Mouse (Mus musculus): Measurements from ENCODE around the gene Gm4181. TPM values are rescaled to one million over a fixed set of nuclear protein-coding genes. Genes with fewer than 3 reads are reported as not detected.
"Not testable (repeated sequence)": the region's sequence is repeated elsewhere in the genome, so short reads cannot be mapped to it uniquely, and the experiment has no call there.

The Gm4181 gene
- not detected in 2 replicates for polyA plus RNA-seq (2015; fragmentation: Nextera tagmentation; extraction: Ambion mirVana)

- not testable (repeated sequence) for H3K9ac ChIP-seq; H3K9me3 ChIP-seq; H3K4me3 ChIP-seq; H3K27ac ChIP-seq (replicated peaks); H3K36me3 ChIP-seq; H3K27me3 ChIP-seq; H3K4me2 ChIP-seq; ATAC-seq (ENCODE audit: low FRiP score, low read depth); H3K4me1 ChIP-seq (replicated peaks)
- 86% methylated on average over 1 of the region's 1 CpGs for WGBS
Observed at GRCm38 (mm10) chr14:51635566-51635965, at the start of gene Gm4181. Gene Gm4181, minus strand, starts transcription at chr14:51635666.

GRCm38 (mm10) chr14:51677269-51677668 lies 41.8 kb upstream of the Gm4181 start:
- Histone ChIP-seq H3K9ac (no peak overlapping the region), H3K9me3 (no peaks in the 10 kb centered on the region), H3K27me3 (no peaks in the 10 kb centered on the region), H3K4me1 (replicated peaks) (no peaks in the 10 kb centered on the region), H3K4me3 (no peak overlapping the region), H3K27ac (replicated peaks) (no peak overlapping the region), H3K36me3 (no peaks in the 10 kb centered on the region), H3K4me2 (no peak overlapping the region)
- no peak for ATAC-seq (ENCODE audit: low FRiP score, low read depth)
- 91% methylated on average over 5 of the region's 5 CpGs for WGBS

- ATAC-seq (ENCODE audit: low FRiP score, low read depth); H3K27ac ChIP-seq (replicated peaks); H3K9ac ChIP-seq; H3K9me3 ChIP-seq; H3K4me3 ChIP-seq; H3K4me2 ChIP-seq; H3K4me1 ChIP-seq (replicated peaks); H3K36me3 ChIP-seq; H3K27me3 ChIP-seq: not testable (repeated sequence)
- WGBS: 100% methylated on average over 1 of the region's 1 CpGs
Observed at GRCm38 (mm10) chr14:51632426-51632825, 3.0 kb downstream of the Gm4181 start.

GRCm38 (mm10) chr14:51611210-51611609 lies 24.3 kb downstream of the Gm4181 start, which contains the start of gene Gm17078:
Gene Gm17078, minus strand, starts transcription at chr14:51611310.
- no peaks in the 10 kb centered on the region for H3K4me1 ChIP-seq (replicated peaks)
- 97% methylated on average over 1 of the region's 1 CpGs for WGBS
- no peak within 1 kb of the TSS for H3K27ac ChIP-seq (replicated peaks)
- H3K9ac ChIP-seq: no peak within 1 kb of the TSS
- no peaks in the 10 kb centered on the region for H3K9me3 ChIP-seq
- H3K27me3 ChIP-seq: no peaks in the 10 kb centered on the region
- no peaks in the 10 kb centered on the region for H3K36me3 ChIP-seq
- ATAC-seq (ENCODE audit: low FRiP score, low read depth): no peak
- no peak within 1 kb of the TSS for H3K4me3 ChIP-seq
- no peak within 1 kb of the TSS for H3K4me2 ChIP-seq

GRCm38 (mm10) chr14:51592039-51592438 lies 43.4 kb downstream of the Gm4181 start, which contains the start of gene Gm17174:
Gene Gm17174, minus strand, starts transcription at chr14:51592139.
- H3K4me1 ChIP-seq (replicated peaks); H3K4me3 ChIP-seq; H3K36me3 ChIP-seq; H3K9ac ChIP-seq; ATAC-seq (ENCODE audit: low FRiP score, low read depth); H3K27ac ChIP-seq (replicated peaks); H3K9me3 ChIP-seq; H3K4me2 ChIP-seq; H3K27me3 ChIP-seq: not testable (repeated sequence)
- 97% methylated on average over 4 of the region's 4 CpGs for WGBS

Other genes starting within 250 kb of the Gm4181 start
- not detected in 2 replicates for gene Vmn2r88, start 224.8 kb downstream of the Gm4181 start, polyA plus RNA-seq (2015; fragmentation: Nextera tagmentation; extraction: Ambion mirVana)
- not detected in 2 replicates for gene Vmn2r89, start 183.8 kb downstream of the Gm4181 start, polyA plus RNA-seq (2015; fragmentation: Nextera tagmentation; extraction: Ambion mirVana)
- not detected in 2 replicates for gene Gm5622, start 82.9 kb downstream of the Gm4181 start, polyA plus RNA-seq (2015; fragmentation: Nextera tagmentation; extraction: Ambion mirVana)
- gene Gm17175, start 61.6 kb downstream of the Gm4181 start, polyA plus RNA-seq (2015; fragmentation: Nextera tagmentation; extraction: Ambion mirVana): not detected in 2 replicates
- gene Gm17174, start 43.5 kb downstream of the Gm4181 start, polyA plus RNA-seq (2015; fragmentation: Nextera tagmentation; extraction: Ambion mirVana): not detected in 2 replicates
- not detected in 2 replicates for gene Gm17078, start 24.4 kb downstream of the Gm4181 start, polyA plus RNA-seq (2015; fragmentation: Nextera tagmentation; extraction: Ambion mirVana)
- gene Gm17079, start 59.8 kb upstream of the Gm4181 start, polyA plus RNA-seq (2015; fragmentation: Nextera tagmentation; extraction: Ambion mirVana): not detected in 2 replicates
- not detected in 2 replicates for gene Gm5800, start 81.5 kb upstream of the Gm4181 start, polyA plus RNA-seq (2015; fragmentation: Nextera tagmentation; extraction: Ambion mirVana)
- gene Ang4, start 137.9 kb upstream of the Gm4181 start, polyA plus RNA-seq (2015; fragmentation: Nextera tagmentation; extraction: Ambion mirVana): not detected in 2 replicates
- not detected in 2 replicates for gene AY358078, start 164.4 kb upstream of the Gm4181 start, polyA plus RNA-seq (2015; fragmentation: Nextera tagmentation; extraction: Ambion mirVana)
- not detected in 2 replicates for gene Ear6, start 218.0 kb upstream of the Gm4181 start, polyA plus RNA-seq (2015; fragmentation: Nextera tagmentation; extraction: Ambion mirVana)
- gene Mettl17, start 249.2 kb upstream of the Gm4181 start, polyA plus RNA-seq (2015; fragmentation: Nextera tagmentation; extraction: Ambion mirVana): 75.2 and 82.7 TPM in 2 replicates